Mouse (Mus musculus): ENCODE results near the gene Cald1.
A peak's percentile ranks its signal among the peaks of the same experiment; 100 is the strongest.

Gene Cald1

DNA sequence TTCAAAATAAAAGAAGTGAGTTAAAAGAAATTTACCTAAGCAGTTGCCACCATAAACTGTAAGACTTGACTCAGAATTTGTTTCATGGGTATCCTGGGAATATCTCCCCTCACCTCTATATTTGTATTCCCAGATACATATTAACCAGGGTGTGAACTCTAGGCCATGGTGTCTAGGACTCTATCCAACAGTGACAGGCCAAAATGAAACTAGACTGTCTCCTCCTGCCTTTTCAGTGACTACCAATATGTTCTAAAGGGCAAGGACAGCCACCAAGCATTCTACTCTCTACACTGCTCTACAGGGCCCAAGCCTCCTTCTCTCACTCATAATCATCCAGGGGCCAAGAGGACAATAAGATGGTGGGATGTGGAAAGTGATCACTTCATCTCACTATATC, 153.3 kb downstream of the Cald1 start:
- DNase-seq (ENCODE audit: low read depth, low spot score): no peak

GRCm38 (mm10) chr6:34754448-34754847, 156.1 kb downstream of the Cald1 start:
- DNase-seq (ENCODE audit: low read depth, low spot score): peak; percentile 83

DNA sequence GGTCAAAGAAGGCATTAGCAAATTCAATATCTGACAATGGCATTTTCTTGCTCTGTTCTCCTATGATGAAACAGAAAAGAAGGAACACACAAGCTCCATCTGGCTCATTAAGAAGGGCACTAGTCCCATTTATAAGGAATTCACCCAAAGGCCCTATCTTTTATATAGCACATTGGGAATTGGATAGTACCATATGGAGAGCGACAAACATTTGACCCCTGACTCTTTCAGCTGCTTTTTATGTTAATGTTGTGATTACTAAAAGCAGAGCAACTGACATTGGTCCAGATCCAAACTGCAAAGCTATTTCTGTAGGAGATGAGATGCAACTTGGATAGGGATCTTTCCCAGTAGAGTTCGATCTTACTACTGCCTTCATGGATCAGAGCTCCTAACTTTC, 160.0 kb downstream of the Cald1 start:
- DNase-seq (ENCODE audit: low read depth, low spot score): no peak

DNA sequence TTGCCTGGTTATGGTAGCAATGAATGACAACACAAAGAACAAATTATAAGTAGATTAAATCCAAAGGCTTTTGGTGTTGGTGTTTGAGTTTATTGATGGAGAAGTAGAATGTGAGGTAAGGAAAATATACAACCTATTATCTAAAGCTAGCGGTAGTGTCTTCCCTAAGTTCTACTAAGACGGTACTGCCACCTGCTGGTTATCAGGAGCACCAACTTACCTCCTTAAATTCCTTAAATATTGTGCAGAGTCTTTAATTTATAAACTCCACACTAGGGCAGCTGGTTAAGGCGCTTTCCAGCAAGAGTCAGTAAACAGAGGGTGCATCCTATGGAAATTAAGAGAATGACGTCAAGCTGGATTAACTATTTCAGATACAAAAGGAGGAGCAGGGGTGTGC, 161.7 kb downstream of the Cald1 start:
- DNase-seq (ENCODE audit: low read depth, low spot score): peak; percentile 81

GRCm38 (mm10) chr6:34765721-34766120, 167.4 kb downstream of the Cald1 start:
- DNase-seq (ENCODE audit: low read depth, low spot score): no peak

DNA sequence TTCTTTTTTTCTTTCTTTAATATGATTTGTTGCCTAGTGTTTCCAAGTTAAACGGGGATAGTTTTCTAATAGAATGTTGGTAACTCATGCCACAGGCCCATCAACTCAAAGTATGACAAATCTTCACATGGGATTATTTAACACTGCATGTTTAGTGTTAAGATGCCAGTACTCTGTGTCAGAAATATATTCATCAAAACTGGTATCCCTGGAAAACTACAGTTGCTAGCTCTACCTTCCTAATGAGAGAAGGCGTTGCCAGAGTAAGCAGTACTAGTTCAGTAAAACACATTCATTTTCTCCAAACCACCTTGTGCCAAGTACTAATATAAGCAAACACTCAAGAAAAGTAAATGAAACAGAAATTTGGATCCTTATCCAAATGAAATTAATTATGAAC, 171.7 kb downstream of the Cald1 start:
- DNase-seq (ENCODE audit: low read depth, low spot score): no peak

DNA sequence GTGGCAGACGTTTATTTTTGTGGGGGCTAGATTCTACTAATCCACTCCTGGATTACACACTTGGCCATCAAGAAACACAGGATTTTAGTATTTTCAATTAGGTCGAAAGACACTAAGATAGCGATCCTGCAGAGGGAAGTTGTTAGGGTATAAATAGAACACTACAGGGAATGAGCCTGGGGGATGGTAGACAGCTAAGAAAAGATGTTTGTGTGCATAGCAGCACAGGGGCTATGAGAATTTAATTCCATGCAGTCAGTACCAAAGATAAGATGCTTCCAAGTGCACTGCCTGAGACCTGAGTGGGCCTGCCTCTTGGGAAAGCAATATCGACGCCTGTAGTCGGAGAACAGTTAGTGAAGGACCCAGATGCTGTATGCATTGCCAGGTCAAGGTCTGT, 172.2 kb downstream of the Cald1 start:
- no peak for DNase-seq (ENCODE audit: low read depth, low spot score)

DNA sequence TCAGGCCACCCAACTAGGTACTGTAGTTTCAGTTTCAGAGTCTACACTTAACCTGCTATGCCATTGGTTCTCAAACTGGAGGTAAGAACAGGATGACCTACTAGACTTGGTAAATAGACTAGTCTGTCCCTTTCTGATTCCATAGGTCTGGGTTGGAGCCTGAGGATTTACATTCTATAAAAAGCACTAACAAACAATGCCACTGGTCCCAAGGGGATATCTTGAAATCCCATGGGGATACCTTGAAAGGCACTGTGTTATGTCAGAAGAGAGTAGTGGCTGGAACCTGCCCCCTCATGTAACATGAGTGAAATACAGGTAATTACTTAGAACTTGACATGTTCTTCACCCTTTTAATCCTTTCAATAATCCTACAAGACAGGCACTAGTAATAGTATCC, 178.1 kb downstream of the Cald1 start:
- DNase-seq (ENCODE audit: low read depth, low spot score): no peak

- DNase-seq (ENCODE audit: low read depth, low spot score): no peak
These were observed 178.8 kb downstream of the Cald1 start for GRCm38 (mm10) chr6:34777094-34777493.

GRCm38 (mm10) chr6:34777981-34778668, 179.8 kb downstream of the Cald1 start:
- DNase-seq (ENCODE audit: low read depth, low spot score): peak; percentile 66

- DNase-seq (ENCODE audit: low read depth, low spot score): peak; percentile 97
These were observed 182.1 kb downstream of the Cald1 start, which contains the start of gene Agbl3 for GRCm38 (mm10) chr6:34780231-34780942. Agbl3 (plus strand) TSS chr6:34780432.

- DNase-seq (ENCODE audit: low read depth, low spot score): no peak
These were observed 182.6 kb downstream of the Cald1 start for GRCm38 (mm10) chr6:34780943-34781289.

GRCm38 (mm10) chr6:34782493-34782892, 184.2 kb downstream of the Cald1 start:
- DNase-seq (ENCODE audit: low read depth, low spot score): no peak

DNA sequence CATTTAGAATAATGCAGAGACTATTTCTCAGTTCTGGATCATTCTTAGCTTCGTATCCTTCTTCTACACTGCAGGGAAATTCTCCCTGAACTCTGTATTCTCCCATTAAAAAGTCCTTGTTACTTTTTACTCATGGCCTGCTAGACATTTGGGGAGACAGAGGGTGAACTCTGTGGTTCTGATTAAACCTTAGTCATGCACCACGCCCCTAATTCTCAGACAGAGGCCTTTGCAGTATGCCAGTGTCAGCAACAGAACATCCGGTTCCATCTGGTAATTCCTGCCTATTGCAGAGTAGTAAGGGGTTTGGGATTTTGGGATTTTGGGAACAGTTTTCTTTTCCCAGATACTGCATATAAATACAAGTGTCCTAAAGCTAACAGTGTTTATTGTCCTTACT, 198.6 kb downstream of the Cald1 start:
- DNase-seq (ENCODE audit: low read depth, low spot score): no peak

DNA sequence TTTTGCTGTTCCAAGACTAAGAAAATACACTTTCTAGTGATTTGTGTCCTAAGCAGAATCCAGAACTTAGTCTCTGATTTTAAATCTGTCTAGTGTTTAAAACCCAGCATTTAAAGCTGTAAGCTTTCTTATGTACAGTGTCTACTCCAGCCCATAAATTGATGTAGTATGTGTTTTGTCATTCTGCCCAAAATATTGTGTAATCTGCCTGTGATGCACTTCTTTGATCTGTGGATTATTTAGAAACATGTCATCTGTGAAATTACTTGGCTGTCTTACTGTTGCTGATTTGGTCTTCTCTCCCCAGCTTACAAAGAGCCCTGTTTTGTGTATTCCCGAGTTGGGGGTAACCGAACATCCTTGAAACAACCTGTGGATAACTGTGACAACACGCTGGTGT, 199.6 kb downstream of the Cald1 start:
- no peak for DNase-seq (ENCODE audit: low read depth, low spot score)

DNA sequence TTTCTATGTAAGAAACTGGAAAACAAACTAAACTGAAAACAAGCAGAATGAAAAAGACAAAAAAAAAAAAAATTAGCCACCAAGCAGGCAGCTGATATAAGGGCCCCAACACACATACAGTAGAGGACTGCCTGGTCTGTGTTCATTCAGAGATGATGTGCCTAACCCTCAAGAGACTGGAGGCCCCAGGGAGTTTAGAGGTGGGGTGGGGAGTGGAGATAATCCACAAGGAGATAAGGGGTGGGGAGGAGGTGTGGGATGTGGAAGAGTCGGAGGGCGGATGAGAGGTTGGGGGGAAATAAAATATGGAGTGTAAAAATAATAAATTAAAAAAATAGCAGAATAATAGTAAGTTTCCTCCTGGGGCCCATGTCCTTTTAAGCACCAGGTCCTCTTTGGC, 207.3 kb downstream of the Cald1 start:
- no peak for DNase-seq (ENCODE audit: low read depth, low spot score)

DNA sequence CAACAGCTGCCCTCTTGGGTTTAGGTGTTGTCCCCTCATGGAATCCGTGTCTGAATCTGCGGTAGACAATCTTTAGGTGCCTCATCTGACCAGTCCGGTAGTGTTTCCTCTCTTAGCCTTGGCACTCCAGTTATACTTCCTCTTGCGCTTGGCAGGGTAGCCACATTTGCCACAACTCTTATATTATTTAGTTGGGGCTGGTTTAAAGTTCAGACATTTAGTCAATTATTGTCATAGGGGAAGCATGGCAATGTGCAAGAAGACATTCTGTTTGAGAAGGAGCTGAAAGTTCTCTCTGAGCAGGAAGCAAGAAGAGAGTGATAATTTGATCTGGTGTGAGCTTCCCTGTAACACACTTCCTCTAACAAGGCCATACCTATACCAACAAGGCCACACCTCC, 212.4 kb downstream of the Cald1 start:
- no peak for DNase-seq (ENCODE audit: low read depth, low spot score)

DNA sequence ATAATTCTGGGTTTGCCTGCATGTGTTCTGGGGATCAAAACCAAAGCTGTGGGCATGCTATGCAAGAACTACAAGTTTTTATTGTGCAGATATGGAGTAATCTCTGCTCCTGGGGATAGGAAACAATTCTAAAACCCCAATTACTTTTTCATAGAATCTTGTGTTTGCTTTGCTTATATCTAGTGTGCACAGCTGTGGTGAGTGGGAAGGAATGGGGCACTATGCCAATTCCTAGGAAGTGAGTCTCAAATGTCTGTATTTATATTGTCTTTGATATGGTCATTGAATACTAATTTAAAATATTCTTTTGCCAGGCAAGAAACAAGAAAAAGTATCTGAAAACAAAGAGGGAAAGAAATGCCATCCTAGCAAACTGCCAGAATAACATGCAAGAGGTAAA, 226.1 kb downstream of the Cald1 start:
- no peak for DNase-seq (ENCODE audit: low read depth, low spot score)

Data from R1 (cell line).